Mouse (Mus musculus): ENCODE measurements around the gene Gigyf2.

DNA sequence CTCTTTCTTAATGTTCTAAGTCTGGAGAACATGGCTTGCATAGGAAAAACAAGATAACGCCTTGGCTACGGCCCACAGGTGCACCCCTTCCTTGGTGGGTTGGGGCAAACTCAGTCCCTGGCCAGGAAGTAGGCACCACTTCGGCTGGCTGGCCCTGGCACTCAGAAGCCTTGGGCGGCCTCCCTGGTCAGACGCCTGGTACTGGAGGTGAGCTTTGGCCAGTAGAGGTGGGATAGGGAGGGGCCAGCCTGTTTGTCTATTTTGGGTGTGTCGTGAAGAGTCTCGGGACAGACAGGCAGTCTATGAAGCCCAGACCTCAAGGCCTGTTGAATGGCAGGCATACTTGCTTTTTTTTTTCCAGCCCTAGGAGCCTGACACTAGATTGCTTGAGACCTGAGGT lies 145.8 kb downstream of the Gigyf2 start:
- TF ChIP-seq MAX (IDR thresholded peaks at IDR 0.05) (no peak), CTCF (IDR thresholded peaks at IDR 0.05; ENCODE audit: control insufficient read depth, insufficient read depth, insufficient read length) (no peak), USF1 (IDR thresholded peaks at IDR 0.05; ENCODE audit: low read depth) (no peak), MYOD1 (IDR thresholded peaks at IDR 0.05; ENCODE audit: control insufficient read depth, insufficient read length, low read depth) (no peak), MYOG (IDR thresholded peaks at IDR 0.05; ENCODE audit: control insufficient read depth, extremely low read depth, insufficient read length) (no peak), FOSL1 (IDR thresholded peaks at IDR 0.05; ENCODE audit: insufficient read depth, low read length, poor library complexity, severe bottlenecking) (no peak), CEBPB (IDR thresholded peaks at IDR 0.05; ENCODE audit: low read depth) (no peak)
